Mouse (Mus musculus) hindbrain, embryonic 13.5 days (tissue): Measurements from ENCODE around the gene Il9. TPM values are rescaled to one million over a fixed set of nuclear protein-coding genes. Genes with fewer than 3 reads are reported as not detected.
A peak's percentile ranks its signal among the peaks of the same experiment; 100 is the strongest.

Experiments used
- ATAC-seq: fragments of 200-750 bp; cut with Nextera tagmentation; 2 replicates; pipeline ENCODE4 v1.8.0; 2017; ENCODE audit warnings: moderate TSS enrichment; ENCODE audit not compliant: low FRiP score
- H3K27ac ChIP-seq: fragments of 300-500 bp; sonication (generic); 2 replicates; pipeline ENCODE4 v1.5.1; 2015; ENCODE audit warnings: inconsistent platforms, mild to moderate bottlenecking, moderate library complexity
- H3K27me3 ChIP-seq: fragments of 300-500 bp; sonication (generic); 2 replicates; pipeline ENCODE4 v1.6.1; 2015; ENCODE audit warnings: mild to moderate bottlenecking, inconsistent platforms
- H3K36me3 ChIP-seq: fragments of 300-500 bp; sonication (generic); 2 replicates; pipeline ENCODE4 v1.6.1; 2015; ENCODE audit warnings: mild to moderate bottlenecking, inconsistent platforms
- H3K4me1 ChIP-seq: fragments of 300-500 bp; sonication (generic); replicated peaks from 2 replicates; pipeline ENCODE4 v1.6.1; 2015; ENCODE audit warnings: inconsistent platforms
- H3K4me2 ChIP-seq: fragments of 300-500 bp; sonication (generic); 2 replicates; pipeline ENCODE4 v1.6.1; 2015; ENCODE audit warnings: inconsistent platforms, mild to moderate bottlenecking, moderate library complexity
- H3K4me3 ChIP-seq: fragments of 300-500 bp; sonication (generic); 2 replicates; pipeline ENCODE4 v1.5.1; 2015; ENCODE audit warnings: mild to moderate bottlenecking, inconsistent platforms
- H3K9ac ChIP-seq: fragments of 300-500 bp; sonication (generic); 2 replicates; pipeline ENCODE4 v1.6.1; 2015; ENCODE audit warnings: mild to moderate bottlenecking, inconsistent platforms
- H3K9me3 ChIP-seq: fragments of 300-500 bp; sonication (generic); 2 replicates; pipeline ENCODE4 v1.6.1; 2016; ENCODE audit warnings: inconsistent platforms
- WGBS: fragments of 180-500 bp; shearing (Covaris S2); methylation state at CpG from one replicate; pipeline ENCODE4 v1.1.7; 2015; 5-methylcytosine and 5-hydroxymethylcytosine counted together
- polyA plus RNA-seq: library from polyadenylated mRNA; unstranded; fragments of >200 nt; fragmentation: Nextera tagmentation; extraction: Ambion mirVana; gene quantifications from 2 replicates; pipeline ENCODE4 v1.2.1, GENCODE M21; 2015

Gene Il9
- polyA plus RNA-seq, 1 experiment from 2014 or later, result not detected

DNA sequence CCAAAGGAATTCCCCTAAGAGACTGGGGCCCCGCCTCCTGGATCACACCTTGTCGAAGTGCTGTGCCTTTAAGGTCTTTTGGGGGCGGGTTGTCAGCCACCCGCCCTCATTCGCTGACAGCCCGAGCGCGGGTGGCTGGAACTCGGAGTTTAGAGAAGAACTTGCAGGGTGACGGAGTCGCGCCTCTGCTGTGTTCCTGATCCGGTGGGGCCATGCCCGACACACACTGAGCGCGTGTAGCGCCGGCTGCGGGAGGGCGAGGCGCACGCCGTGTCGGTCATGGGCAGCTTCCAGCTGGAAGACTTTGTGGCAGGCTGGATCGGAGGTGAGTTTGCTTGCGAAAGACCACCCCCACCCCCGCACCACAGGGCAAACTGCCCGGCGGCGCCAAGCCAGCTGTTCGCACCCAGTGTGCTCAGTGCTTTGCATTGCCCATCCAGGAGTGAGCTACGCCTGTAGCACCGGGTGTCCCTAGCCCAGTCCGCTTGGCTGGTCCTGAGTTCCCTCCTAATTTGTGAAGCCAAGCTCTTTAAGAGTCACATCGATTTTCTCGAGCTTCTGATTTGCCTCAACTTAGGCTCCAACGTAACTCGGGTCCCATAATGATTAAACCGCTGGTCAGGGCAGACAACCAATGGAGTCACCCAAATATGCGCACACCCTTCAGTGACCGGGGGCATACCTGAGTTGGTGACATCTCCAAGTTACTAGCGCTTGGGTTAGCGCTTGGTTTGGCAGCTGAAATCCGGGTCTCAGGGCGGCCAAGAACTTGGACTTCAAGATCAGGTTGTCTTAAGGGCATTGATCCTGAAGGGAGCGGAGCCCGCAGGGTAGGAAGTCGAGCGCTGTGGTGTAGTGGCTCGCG, 43.6 kb downstream of the Il9 start, which contains the start of gene Slc25a48:
Slc25a48 (plus strand) TSS at position 145 of the 865 bp plus-strand sequence.
- H3K27me3 ChIP-seq, result peaks cover 72% of the 10 kb centered on the region
- no peaks in the 10 kb centered on the region for H3K9me3 ChIP-seq
- peaks cover 26% of the 10 kb centered on the region for H3K4me1 ChIP-seq
- peak within 1 kb of the TSS; percentile 33 for H3K4me3 ChIP-seq
- H3K9ac ChIP-seq, result peak within 1 kb of the TSS; percentile 49; the same call in 1 of the 2 replicates
- H3K36me3 ChIP-seq, result no peaks in the 10 kb centered on the region
- H3K4me2 ChIP-seq, result peak within 1 kb of the TSS; percentile 56
- WGBS, result 4% methylated on average over 51 of the region's 51 CpGs
- no peak within 1 kb of the TSS for H3K27ac ChIP-seq
- ATAC-seq, result no peak

DNA sequence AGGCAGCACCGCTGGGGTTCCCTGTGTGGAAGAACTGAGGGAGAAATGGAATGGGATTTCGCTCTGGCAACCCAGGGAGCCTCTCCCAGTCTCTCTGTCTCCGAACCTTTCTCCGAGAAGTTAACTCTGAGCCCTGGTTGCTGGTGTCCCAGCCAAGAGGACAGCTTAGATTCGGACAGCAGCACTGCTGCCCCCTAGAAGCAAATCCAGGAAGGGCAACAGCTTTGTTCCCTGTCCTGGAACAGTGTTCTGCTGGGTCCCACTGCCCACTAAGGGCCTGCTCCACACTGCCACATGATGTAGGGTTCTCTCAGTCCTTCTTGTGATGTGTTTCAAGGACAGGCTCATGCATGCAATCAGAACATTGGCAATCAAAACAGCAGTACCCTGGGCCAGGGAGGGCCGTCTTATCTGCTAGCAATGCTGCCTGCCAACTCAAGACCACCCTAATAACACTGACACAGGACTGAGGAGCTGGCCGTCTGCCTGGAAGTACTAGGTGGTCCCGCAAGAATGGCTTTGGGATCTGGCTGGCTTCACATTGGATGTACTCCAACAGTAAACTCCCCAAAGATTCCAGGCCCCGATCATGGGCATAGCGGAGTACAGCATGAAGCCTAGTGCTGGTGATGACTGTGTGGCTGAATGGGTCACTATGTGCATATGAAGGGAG, 46.3 kb downstream of the Il9 start:
- WGBS, result 61% methylated on average over 10 of the region's 10 CpGs
- H3K9ac ChIP-seq, result no peak overlapping the region
- H3K4me2 ChIP-seq, result no peak overlapping the region
- no peak for ATAC-seq
- H3K27me3 ChIP-seq, result peaks cover 71% of the 10 kb centered on the region
- H3K9me3 ChIP-seq, result no peaks in the 10 kb centered on the region
- no peak overlapping the region for H3K4me3 ChIP-seq
- no peaks in the 10 kb centered on the region for H3K36me3 ChIP-seq
- H3K4me1 ChIP-seq, result peaks cover 32% of the 10 kb centered on the region
- no peak overlapping the region for H3K27ac ChIP-seq

DNA sequence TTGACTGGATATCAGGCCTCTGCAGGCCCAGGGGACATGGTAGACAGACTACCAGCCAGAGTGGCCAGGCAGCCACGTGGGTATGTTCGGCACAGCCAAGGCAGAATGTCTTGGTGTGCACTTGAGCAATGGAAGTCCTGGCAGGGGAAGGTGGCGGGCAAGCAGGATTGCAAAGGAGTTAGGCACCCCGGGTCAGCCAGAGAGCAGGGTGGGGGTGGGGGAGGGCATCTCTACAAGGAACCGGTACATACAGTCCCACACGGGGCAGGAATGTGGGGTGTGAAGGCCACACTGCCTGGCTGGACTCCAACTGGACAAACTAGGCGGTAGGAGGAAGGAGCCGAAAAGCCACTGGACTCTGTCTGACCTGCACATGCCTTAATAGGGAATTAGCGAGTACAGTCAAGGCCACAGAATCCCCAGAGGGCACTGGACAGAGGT, 47.7 kb downstream of the Il9 start:
- no peak overlapping the region for H3K4me3 ChIP-seq
- WGBS, result 70% methylated on average over 9 of the region's 9 CpGs
- 0 out of 2 replicates have a peak overlapping the region, but pooled peaks have one; percentile 15 for H3K9ac ChIP-seq
- no peaks in the 10 kb centered on the region for H3K9me3 ChIP-seq
- H3K27me3 ChIP-seq, result peaks cover 69% of the 10 kb centered on the region
- peaks cover 32% of the 10 kb centered on the region for H3K4me1 ChIP-seq
- no peak overlapping the region for H3K4me2 ChIP-seq
- H3K36me3 ChIP-seq, result no peaks in the 10 kb centered on the region
- no peak for ATAC-seq
- no peak overlapping the region for H3K27ac ChIP-seq

DNA sequence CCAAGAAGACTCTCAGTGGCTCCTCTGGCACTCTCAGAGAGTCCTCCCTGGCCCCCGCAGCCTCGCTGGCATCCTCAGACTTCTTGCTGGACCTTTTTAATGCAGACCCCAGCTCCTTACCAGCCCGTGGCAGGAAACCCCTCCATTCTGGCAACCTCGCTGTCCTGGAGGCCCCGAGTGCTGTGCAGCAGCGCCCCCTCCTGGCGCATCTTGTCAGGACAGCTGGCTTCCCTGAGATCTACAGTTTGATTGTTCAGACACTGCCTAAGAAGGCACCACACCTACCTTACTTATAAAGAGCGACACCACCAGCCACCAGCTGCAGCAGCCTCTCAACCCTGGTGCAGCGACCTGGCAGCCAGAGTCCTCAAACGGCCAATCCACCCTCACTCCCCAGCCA, 48.6 kb downstream of the Il9 start:
- Histone ChIP-seq H3K4me1 (peaks cover 29% of the 10 kb centered on the region), H3K9me3 (no peaks in the 10 kb centered on the region), H3K27me3 (peaks cover 65% of the 10 kb centered on the region), H3K4me2 (no peak overlapping the region), H3K36me3 (no peaks in the 10 kb centered on the region), H3K9ac (0 out of 2 replicates have a peak overlapping the region, but pooled peaks have one; percentile 15), H3K27ac (no peak overlapping the region), H3K4me3 (no peak overlapping the region)
- 7% methylated on average over 10 of the region's 10 CpGs for WGBS
- ATAC-seq, result no peak

DNA sequence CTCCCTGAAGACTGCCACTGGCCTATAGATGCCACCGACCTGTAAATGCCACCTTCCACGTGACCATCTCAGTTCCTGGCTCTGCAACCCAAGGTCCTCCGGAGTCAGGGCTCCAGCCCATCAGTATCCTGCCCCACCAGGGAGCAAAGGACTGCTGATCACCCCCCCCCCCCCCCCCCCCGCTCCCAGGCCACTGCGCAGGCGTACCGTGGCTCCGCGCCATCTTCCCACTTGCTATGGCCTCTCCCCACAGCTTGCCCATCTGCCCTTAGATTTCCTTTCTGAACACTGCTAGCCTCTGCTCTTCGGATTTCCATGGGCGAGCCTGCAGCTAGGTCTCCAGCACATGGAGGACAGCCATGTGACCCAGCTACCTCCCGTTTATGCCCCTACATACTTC, 49.5 kb downstream of the Il9 start:
- Histone ChIP-seq H3K9me3 (no peaks in the 10 kb centered on the region), H3K9ac (no peak overlapping the region), H3K4me2 (no peak overlapping the region), H3K27me3 (peaks cover 64% of the 10 kb centered on the region), H3K4me1 (peaks cover 20% of the 10 kb centered on the region), H3K36me3 (no peaks in the 10 kb centered on the region), H3K27ac (no peak overlapping the region), H3K4me3 (no peak overlapping the region)
- no peak for ATAC-seq
- WGBS, result 87% methylated on average over 11 of the region's 12 CpGs

Other genes starting within 250 kb of the Il9 start
- 5.9 and 9.8 TPM in 2 replicates for gene Neurog1, start 230.1 kb downstream of the Il9 start, polyA plus RNA-seq
- gene Cxcl14, start 185.7 kb downstream of the Il9 start, polyA plus RNA-seq, result 4.9 and 8.2 TPM in 2 replicates
- not detected in 2 replicates for gene Gm3045, start 55.7 kb downstream of the Il9 start, polyA plus RNA-seq
- not detected in 2 replicates for gene Slc25a48, start 43.9 kb downstream of the Il9 start, polyA plus RNA-seq
- gene Fbxl21, start 40.2 kb upstream of the Il9 start, polyA plus RNA-seq, result 2.8 and 3.5 TPM in 2 replicates
- gene Lect2, start 66.3 kb upstream of the Il9 start, polyA plus RNA-seq, result not detected in 2 replicates
- 11.3 and 14.6 TPM in 2 replicates for gene Tgfbi, start 127.3 kb upstream of the Il9 start, polyA plus RNA-seq
- gene Smad5, start 220.8 kb upstream of the Il9 start, polyA plus RNA-seq, result 23.5 and 24.1 TPM in 2 replicates